Mouse (Mus musculus): ENCODE measurements at regions not wholly inside any gene's neighbourhood (a gene's known extent, or its start where the extent isn't known, plus 50 kb on each side); places are given as distances from the start of the nearest gene placed in this dataset.

- TF ChIP-seq HCFC1 (IDR thresholded peaks at IDR 0.05; ENCODE audit: borderline replicate concordance, insufficient read depth, low read length) (no peak), CHD2 (IDR thresholded peaks at IDR 0.05; ENCODE audit: low read depth, low read length) (no peak), ZNF384 (IDR thresholded peaks at IDR 0.05; ENCODE audit: low read depth, low read length) (no peak), ZC3H11A (IDR thresholded peaks at IDR 0.05; ENCODE audit: borderline replicate concordance, low read depth, low read length) (no peak), MAFK (IDR thresholded peaks at IDR 0.05; ENCODE audit: insufficient read depth, low read depth, low read length) (no peak)
Measured at GRCm38 (mm10) chr5:76055849-76056248, 77.6 kb upstream of the Kdr start.

All from ES-E14 (cell line).